ENCODE assay signal across 8 mouse cellular contexts in genomic region chr10:127526681-127527080, GRCm38 (mm10). TPM values are rescaled to one million over a fixed set of nuclear protein-coding genes. Genes with fewer than 3 reads are reported as not detected.
DNase-seq lines count a peak whose midpoint lies in the region; ATAC-seq and TF ChIP-seq lines count a peak whose summit lies in the region.

No protein-coding gene starts in this region.

- peaks cover 78% of the 10 kb centered on the region for H3K27me3 ChIP-seq in forebrain, embryonic 11.5 days (ENCODE audit: control insufficient read depth, insufficient read depth, low read length)
- peaks cover 9% of the 10 kb centered on the region; the same call in 1 of the 2 replicates for H3K27me3 ChIP-seq in hindbrain, embryonic 15.5 days
- H3K27me3 ChIP-seq in liver, adult 2 months (ENCODE audit: control insufficient read depth, insufficient read depth, low read length), result peaks cover 32% of the 10 kb centered on the region
- H3K27me3 ChIP-seq in myocyte (ENCODE audit: control insufficient read depth, insufficient read depth, insufficient read length), result peaks cover 37% of the 10 kb centered on the region

- H3K4me3 ChIP-seq in forebrain, embryonic 11.5 days (ENCODE audit: low read depth, low read length), result peak overlapping the region; percentile 1; the same call in 1 of the 2 replicates
- H3K4me3 ChIP-seq in hindbrain, embryonic 15.5 days, result peak overlapping the region; percentile 15
- H3K4me3 ChIP-seq in liver, adult 2 months (ENCODE audit: insufficient read depth, low read depth, low read length), result 0 out of 2 replicates have a peak overlapping the region, but pooled peaks have one; percentile 3
- peak overlapping the region; percentile 9 for H3K4me3 ChIP-seq in myocyte

- peak overlapping the region; percentile 8 for H3K4me2 ChIP-seq in forebrain, embryonic 11.5 days (ENCODE audit: low read depth, low read length, severe bottlenecking)
- H3K4me2 ChIP-seq in hindbrain, embryonic 15.5 days, result peak overlapping the region; percentile 95
- peak overlapping the region; percentile 67 for H3K4me2 ChIP-seq in myocyte (ENCODE audit: low read depth)

- ATAC-seq in forebrain, embryonic 11.5 days (replicated peaks; ENCODE audit: low FRiP score), result no peak
- ATAC-seq in hindbrain, embryonic 15.5 days (ENCODE audit: low FRiP score, low read depth), result no peak

- H3K9me3 ChIP-seq in forebrain, embryonic 11.5 days (ENCODE audit: control insufficient read depth, low read length), result no peaks in the 10 kb centered on the region
- no peaks in the 10 kb centered on the region for H3K9me3 ChIP-seq in hindbrain, embryonic 15.5 days

- peak; percentile 68 to 80 for DNase-seq in adrenal gland, adult (ENCODE audit: inconsistent age in 2 of 2, low spot score in 1 of 2)
- DNase-seq in adrenal gland, adult 8-10 months, result no peak
- peak; percentile 74 to 86 for DNase-seq in adrenal gland, postnatal 36 days
- peak; percentile 80 for DNase-seq in forebrain, embryonic 11.5 days (ENCODE audit: low spot score)
- peak; percentile 39 for DNase-seq in liver, adult 2 months (ENCODE audit: extremely low read depth, low read depth, low spot score)
- no peak for DNase-seq in frontal cortex, postnatal 10 days (ENCODE audit: low spot score in 2 of 2)

- peak; percentile 71 for TF ChIP-seq CTCF in liver, adult 2 months (IDR thresholded peaks at IDR 0.05; ENCODE audit: low read depth, low read length)

- H3K4me1 ChIP-seq in forebrain, embryonic 11.5 days (replicated peaks; ENCODE audit: control insufficient read depth, insufficient read depth, low read length), result peaks cover 27% of the 10 kb centered on the region
- H3K4me1 ChIP-seq in hindbrain, embryonic 15.5 days (replicated peaks), result peaks cover 76% of the 10 kb centered on the region
- no peaks in the 10 kb centered on the region for H3K4me1 ChIP-seq in liver, adult 2 months (ENCODE audit: control insufficient read depth, insufficient read depth, low read length)

- H3K36me3 ChIP-seq in forebrain, embryonic 11.5 days (ENCODE audit: control insufficient read depth, insufficient read depth, low read length), result no peaks in the 10 kb centered on the region
- H3K36me3 ChIP-seq in hindbrain, embryonic 15.5 days, result no peaks in the 10 kb centered on the region
- no peaks in the 10 kb centered on the region for H3K36me3 ChIP-seq in liver, adult 2 months (ENCODE audit: control insufficient read depth, insufficient read depth, low read length)
- no peaks in the 10 kb centered on the region for H3K36me3 ChIP-seq in myocyte (ENCODE audit: control insufficient read depth, insufficient read depth)

- TF ChIP-seq POLR2A in liver, adult 2 months (IDR thresholded peaks at IDR 0.05; ENCODE audit: extremely low read depth, insufficient read depth, low read length), result no peak
- TF ChIP-seq POLR2A in myocyte (IDR thresholded peaks at IDR 0.05; ENCODE audit: insufficient read length, low read depth), result no peak

- 0 out of 2 replicates have a peak overlapping the region, but pooled peaks have one; percentile 12 for H3K9ac ChIP-seq in forebrain, embryonic 11.5 days (ENCODE audit: low read length)
- peak overlapping the region; percentile 25; the same call in 1 of the 2 replicates for H3K9ac ChIP-seq in hindbrain, embryonic 15.5 days
- no peak overlapping the region for H3K9ac ChIP-seq in liver, adult 2 months (ENCODE audit: low read depth, low read length)

- WGBS in forebrain, embryonic 11.5 days, result 0% methylated on average over 26 of the region's 26 CpGs
- WGBS in hindbrain, embryonic 15.5 days, result 2% methylated on average over 26 of the region's 26 CpGs
- 1% methylated on average over 26 of the region's 26 CpGs for WGBS in liver, adult 2 months

- no peaks in the 10 kb centered on the region for H3K79me2 ChIP-seq in liver, adult 2 months (ENCODE audit: control insufficient read depth, insufficient read depth, low read length)
- peaks cover 4% of the 10 kb centered on the region for H3K79me2 ChIP-seq in myocyte (ENCODE audit: control insufficient read depth, insufficient read depth)

- no peak overlapping the region for H3K27ac ChIP-seq in forebrain, embryonic 11.5 days (ENCODE audit: low read depth, low read length)
- peak overlapping the region; percentile 82 for H3K27ac ChIP-seq in hindbrain, embryonic 15.5 days (replicated peaks)
- no peak overlapping the region for H3K27ac ChIP-seq in liver, adult 2 months (replicated peaks; ENCODE audit: insufficient read depth, low read depth, low read length)

- H3ac ChIP-seq in myocyte (ENCODE audit: control insufficient read depth, insufficient read length), result no peak overlapping the region

TF ChIP-seq in myocyte, 11 proteins besides CTCF, POLR2A, EP300 and RAD21:
- no peak for TF ChIP-seq REST (IDR thresholded peaks at IDR 0.05; ENCODE audit: insufficient read depth, insufficient read length)
- no peak for TF ChIP-seq CEBPB (IDR thresholded peaks at IDR 0.05; ENCODE audit: insufficient read depth, poor library complexity, severe bottlenecking)
- TF ChIP-seq TCF3 (IDR thresholded peaks at IDR 0.05; ENCODE audit: insufficient read length, low read depth), result no peak
- TF ChIP-seq MAX (IDR thresholded peaks at IDR 0.05; ENCODE audit: low read depth), result no peak
- no peak for TF ChIP-seq POLR2AphosphoS2 (IDR thresholded peaks at IDR 0.05; ENCODE audit: insufficient read length, low read depth)
- no peak for TF ChIP-seq TCF12 (IDR thresholded peaks at IDR 0.05; ENCODE audit: insufficient read depth, poor library complexity, severe bottlenecking)
- no peak for TF ChIP-seq USF1 (IDR thresholded peaks at IDR 0.05; ENCODE audit: low read depth)
- peak in 1 of 3 experiments; percentile 54 for TF ChIP-seq MYOG (IDR thresholded peaks at IDR 0.05; ENCODE audit: control insufficient read depth in 1 of 3, insufficient read depth in 1 of 3, insufficient read length in 2 of 3, low read depth in 2 of 3)
- TF ChIP-seq E2F4 (IDR thresholded peaks at IDR 0.05; ENCODE audit: insufficient read depth), result no peak
- TF ChIP-seq MYOD1 (IDR thresholded peaks at IDR 0.05; ENCODE audit: control insufficient read depth in 1 of 3, insufficient read length in 2 of 3, low read depth in 2 of 3), result peak in 1 of 3 experiments; percentile 1
- no peak for TF ChIP-seq SRF (IDR thresholded peaks at IDR 0.05; ENCODE audit: control insufficient read depth, insufficient read length, low read depth)

RNA-seq across cellular contexts. Expression of gene Shmt2, which starts 4.4 kb away (rescaled TPM):
- 10 to 100 TPM; 45.3 to 56.0 (median 49.8) TPM for total RNA-seq in adrenal gland, adult 8-10 months (2022)
- total RNA-seq in adrenal gland, postnatal 36 days (2021), result 10 to 100 TPM; 46.8 to 47.1 TPM
- polyA plus RNA-seq in forebrain, embryonic 11.5 days (2014; fragmentation: Nextera tagmentation; extraction: Ambion mirVana), result 112 and 123 TPM in 2 replicates
- 56.2 and 64.8 TPM in 2 replicates for polyA plus RNA-seq in hindbrain, embryonic 15.5 days (2015; fragmentation: Nextera tagmentation; extraction: Ambion mirVana)
- total RNA-seq in liver, adult 2 months (2014; rRNA removed), result 130 and 154 TPM in 2 replicates
- 309 and 324 TPM in 2 replicates for polyA plus RNA-seq in liver, adult 2 months (2012; rRNA removed)
- polyA plus RNA-seq in myocyte (2012; fragmentation: generic; extraction: Trizol), result 535 TPM

RNA-seq across cellular contexts. Expression of gene Nxph4, which starts 7.7 kb away (rescaled TPM):
- 10 to 100 TPM in 3 of 4 experiments, 1 to 10 TPM in 1; 8.3 to 16.8 (median 13.2) TPM for total RNA-seq in adrenal gland, adult 8-10 months (2022)
- total RNA-seq in adrenal gland, postnatal 36 days (2021), result 1 to 10 TPM; 5.0 to 6.3 TPM
- 37.6 and 40.4 TPM in 2 replicates for polyA plus RNA-seq in forebrain, embryonic 11.5 days (2014; fragmentation: Nextera tagmentation; extraction: Ambion mirVana)
- 161 and 194 TPM in 2 replicates for polyA plus RNA-seq in hindbrain, embryonic 15.5 days (2015; fragmentation: Nextera tagmentation; extraction: Ambion mirVana)
- total RNA-seq in liver, adult 2 months (2014; rRNA removed), result not detected in 2 replicates
- 0.05 TPM in 1 of 2 replicates, not detected in the other for polyA plus RNA-seq in liver, adult 2 months (2012; rRNA removed)
- 3.9 TPM for polyA plus RNA-seq in myocyte (2012; fragmentation: generic; extraction: Trizol)

RNA-seq across cellular contexts. Expression of gene Ndufa4l2, which starts 11.9 kb away (rescaled TPM):
- 10 to 100 TPM; 42.4 to 64.4 (median 50.7) TPM for total RNA-seq in adrenal gland, adult 8-10 months (2022)
- total RNA-seq in adrenal gland, postnatal 36 days (2021), result 10 to 100 TPM; 29.7 to 45.6 TPM
- 5.9 and 6.1 TPM in 2 replicates for polyA plus RNA-seq in forebrain, embryonic 11.5 days (2014; fragmentation: Nextera tagmentation; extraction: Ambion mirVana)
- 20.7 and 24.4 TPM in 2 replicates for polyA plus RNA-seq in hindbrain, embryonic 15.5 days (2015; fragmentation: Nextera tagmentation; extraction: Ambion mirVana)
- total RNA-seq in liver, adult 2 months (2014; rRNA removed), result 0.09 and 0.40 TPM in 2 replicates
- polyA plus RNA-seq in liver, adult 2 months (2012; rRNA removed), result 4.0 and 4.4 TPM in 2 replicates
- polyA plus RNA-seq in myocyte (2012; fragmentation: generic; extraction: Trizol), result 2.9 TPM

RNA-seq across cellular contexts. Expression of gene Stac3, which starts 25.2 kb away (rescaled TPM):
- total RNA-seq in adrenal gland, adult 8-10 months (2022), result 1 to 10 TPM in 3 of 4 experiments, under 1 TPM in 1; 0.87 to 4.6 (median 3.7) TPM
- total RNA-seq in adrenal gland, postnatal 36 days (2021), result 1 to 10 TPM; 2.2 to 3.4 TPM
- polyA plus RNA-seq in forebrain, embryonic 11.5 days (2014; fragmentation: Nextera tagmentation; extraction: Ambion mirVana), result not detected in 2 replicates
- 2.5 and 2.9 TPM in 2 replicates for polyA plus RNA-seq in hindbrain, embryonic 15.5 days (2015; fragmentation: Nextera tagmentation; extraction: Ambion mirVana)
- total RNA-seq in liver, adult 2 months (2014; rRNA removed), result 0.20 and 0.37 TPM in 2 replicates
- polyA plus RNA-seq in liver, adult 2 months (2012; rRNA removed), result 0.42 and 0.49 TPM in 2 replicates
- polyA plus RNA-seq in myocyte (2012; fragmentation: generic; extraction: Trizol), result 125 TPM

Comparison
In these comparisons a context has a peak if more than half of its experiments do, and no peak if none do; other contexts are left out.
1. DNase-seq: peak in adrenal gland, adult (2 of 2), adrenal gland, postnatal 36 days (2 of 2), forebrain, embryonic 11.5 days (single experiment) and liver, adult 2 months (single experiment); none in adrenal gland, adult 8-10 months (single experiment) and frontal cortex, postnatal 10 days (0 of 2).
2. H3K4me2 ChIP-seq: peak in every context shown above with its lines; median percentile 95 in hindbrain, embryonic 15.5 days; 67 in myocyte; 8 in forebrain, embryonic 11.5 days.
3. Peak in every context shown above with its lines, with median percentiles within 50 percentile points of each other: H3K4me3 ChIP-seq.